Mouse (Mus musculus) thymus, postnatal 4 days (tissue): ENCODE results near the gene Itpr1.

Experiments
- DNase-seq: peaks from one replicate; pipeline ENCODE4 v3.0.0; 2021

Gene Itpr1

GRCm38 (mm10) chr6:108482464-108482863, 269.6 kb downstream of the Itpr1 start:
- DNase-seq, result no peak

GRCm38 (mm10) chr6:108486212-108486992, 273.5 kb downstream of the Itpr1 start:
- no peak for DNase-seq

- DNase-seq, result no peak
Measured at GRCm38 (mm10) chr6:108487300-108487835, 274.5 kb downstream of the Itpr1 start.

GRCm38 (mm10) chr6:108488250-108488649, 275.4 kb downstream of the Itpr1 start:
- peak; percentile 48 for DNase-seq

- no peak for DNase-seq
Measured at GRCm38 (mm10) chr6:108491969-108492368, 279.1 kb downstream of the Itpr1 start.

GRCm38 (mm10) chr6:108493753-108494152, 280.9 kb downstream of the Itpr1 start:
- DNase-seq, result no peak

- no peak for DNase-seq
Measured at GRCm38 (mm10) chr6:108494185-108494804, 281.4 kb downstream of the Itpr1 start.

- no peak for DNase-seq
Measured at GRCm38 (mm10) chr6:108494994-108495393, 282.1 kb downstream of the Itpr1 start.

- DNase-seq, result no peak
Measured at GRCm38 (mm10) chr6:108498070-108498469, 285.2 kb downstream of the Itpr1 start.

- peak; percentile 27 for DNase-seq
Measured at GRCm38 (mm10) chr6:108503651-108504050, 290.8 kb downstream of the Itpr1 start.

- DNase-seq, result no peak
Measured at GRCm38 (mm10) chr6:108504717-108505116, 291.8 kb downstream of the Itpr1 start.

GRCm38 (mm10) chr6:108506161-108506560, 293.3 kb downstream of the Itpr1 start:
- no peak for DNase-seq

- DNase-seq, result no peak
Measured at GRCm38 (mm10) chr6:108507337-108507736, 294.4 kb downstream of the Itpr1 start.

- DNase-seq, result no peak
Measured at GRCm38 (mm10) chr6:108509320-108509719, 296.4 kb downstream of the Itpr1 start.

GRCm38 (mm10) chr6:108510101-108510500, 297.2 kb downstream of the Itpr1 start:
- DNase-seq, result no peak

- no peak for DNase-seq
Measured at GRCm38 (mm10) chr6:108512097-108512496, 299.2 kb downstream of the Itpr1 start.

- no peak for DNase-seq
Measured at GRCm38 (mm10) chr6:108512994-108513393, 300.1 kb downstream of the Itpr1 start.

GRCm38 (mm10) chr6:108516248-108516647, 303.4 kb downstream of the Itpr1 start:
- DNase-seq, result no peak

GRCm38 (mm10) chr6:108517241-108517981, 304.5 kb downstream of the Itpr1 start:
- DNase-seq, result no peak

GRCm38 (mm10) chr6:108517986-108518385, 305.1 kb downstream of the Itpr1 start:
- no peak for DNase-seq

- no peak for DNase-seq
Measured at GRCm38 (mm10) chr6:108518552-108518951, 305.7 kb downstream of the Itpr1 start.

GRCm38 (mm10) chr6:108519327-108519726, 306.4 kb downstream of the Itpr1 start:
- no peak for DNase-seq

- DNase-seq, result no peak
Measured at GRCm38 (mm10) chr6:108523956-108524616, 311.2 kb downstream of the Itpr1 start.
